Mouse (Mus musculus): ENCODE measurements around the gene Kif5c. TPM values are rescaled to one million over a fixed set of nuclear protein-coding genes. Genes with fewer than 3 reads are reported as not detected.

Gene Kif5c
- total RNA-seq, 2 experiments from 2014 or later = 0.10 to 0.20 TPM

DNA sequence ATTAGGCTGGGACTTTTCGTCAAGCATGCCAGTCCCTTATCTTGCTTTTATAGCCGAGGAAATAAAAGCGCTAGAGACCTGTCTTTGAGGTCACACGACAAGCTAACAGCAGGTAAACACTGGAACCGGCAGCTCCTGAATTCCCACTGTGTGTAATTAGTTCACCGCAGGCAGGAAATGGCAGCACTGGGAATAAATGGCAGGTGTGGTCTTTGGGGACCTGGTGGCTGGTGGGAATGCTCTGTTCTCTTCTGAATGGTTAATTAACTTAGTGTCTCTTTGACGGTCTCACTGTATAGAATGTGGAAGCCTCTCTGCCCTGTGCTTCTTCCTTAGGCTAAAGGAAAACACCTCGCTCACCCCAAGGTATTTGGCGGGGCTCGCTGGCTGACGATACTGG is 192.3 kb downstream of the Kif5c start:
- no peak for DNase-seq
- intact Hi-C loops (cut with DNase I) = no loop called here
- TF ChIP-seq CTCF (IDR thresholded peaks at IDR 0.05) = no peak
- Histone ChIP-seq H3K27ac (no peak overlapping the region), H3K4me3 (no peak overlapping the region)

DNA sequence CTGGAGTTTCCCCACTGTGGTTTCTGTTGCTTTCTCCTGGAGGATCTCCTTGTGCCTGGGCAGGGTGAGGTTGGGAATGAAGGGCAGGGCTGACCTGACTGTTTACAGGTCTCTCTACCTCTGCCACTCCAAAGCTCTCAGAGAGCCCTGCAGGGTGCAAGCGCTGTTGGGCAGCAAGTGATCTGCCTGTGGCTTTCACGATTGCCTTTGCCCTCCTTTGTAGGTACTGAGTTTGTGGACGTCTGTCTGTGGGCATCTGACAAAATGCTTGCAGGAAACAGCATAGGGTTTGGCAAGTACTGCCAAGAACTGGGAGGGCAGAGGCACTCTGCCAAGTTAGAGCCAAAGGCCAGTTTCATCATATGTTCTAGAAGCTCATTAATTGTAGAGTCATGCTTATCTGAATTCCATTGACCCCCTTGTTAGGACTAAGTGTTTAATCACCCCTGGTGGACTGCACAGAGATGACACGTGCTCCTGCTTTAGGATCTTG is 192.8 kb downstream of the Kif5c start:
- H3K4me3 ChIP-seq = no peak overlapping the region
- H3K27ac ChIP-seq = no peak overlapping the region
- no peak for DNase-seq
- TF ChIP-seq CTCF (IDR thresholded peaks at IDR 0.05) = no peak
- intact Hi-C loops (cut with DNase I) = no loop called here

DNA sequence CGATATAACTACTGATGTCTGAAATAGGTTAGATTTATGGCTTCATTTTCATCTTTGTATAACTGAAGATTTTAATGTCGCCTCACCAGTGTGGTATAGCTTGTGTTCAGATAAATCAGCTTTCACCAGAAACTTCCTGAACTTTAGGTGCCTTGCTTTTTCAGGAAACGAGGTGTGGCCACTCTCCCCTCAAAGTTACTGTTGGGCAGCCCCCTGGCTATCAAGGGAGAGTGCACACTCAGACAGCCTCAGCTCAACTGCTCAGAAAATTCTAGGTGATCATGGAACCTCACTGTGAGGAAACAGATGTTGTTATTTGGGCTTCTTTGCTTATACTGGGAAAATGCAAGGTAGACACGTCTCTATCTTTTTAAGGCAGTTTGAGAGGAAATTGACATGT is 194.1 kb downstream of the Kif5c start:
- no peak overlapping the region for H3K27ac ChIP-seq
- intact Hi-C loops (cut with DNase I) = no loop called here
- TF ChIP-seq CTCF (IDR thresholded peaks at IDR 0.05) = no peak
- DNase-seq = no peak
- H3K4me3 ChIP-seq = no peak overlapping the region

DNA sequence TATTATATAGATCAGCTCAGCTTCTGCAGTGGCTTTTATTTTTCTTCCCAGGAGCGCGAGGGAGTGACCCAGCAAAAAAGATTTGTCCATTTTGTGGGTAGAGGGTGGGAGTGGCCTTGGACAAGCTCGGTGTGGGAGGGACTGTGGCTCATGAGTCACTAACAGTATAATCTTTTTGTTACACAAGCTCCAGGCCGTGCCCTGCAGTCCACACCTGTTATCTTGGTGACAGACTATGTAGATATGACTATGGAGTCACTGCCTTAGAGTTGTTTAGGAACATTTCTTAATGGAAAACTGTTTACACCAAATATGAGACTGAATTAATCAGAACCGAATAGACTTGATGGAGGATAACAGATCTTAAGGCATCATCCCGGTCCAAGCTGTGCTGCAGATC is 194.9 kb downstream of the Kif5c start:
- Histone ChIP-seq H3K27ac (no peak overlapping the region), H3K4me3 (no peak overlapping the region)
- no peak for DNase-seq
- intact Hi-C loops (cut with DNase I) = no loop called here
- TF ChIP-seq CTCF (IDR thresholded peaks at IDR 0.05) = no peak

DNA sequence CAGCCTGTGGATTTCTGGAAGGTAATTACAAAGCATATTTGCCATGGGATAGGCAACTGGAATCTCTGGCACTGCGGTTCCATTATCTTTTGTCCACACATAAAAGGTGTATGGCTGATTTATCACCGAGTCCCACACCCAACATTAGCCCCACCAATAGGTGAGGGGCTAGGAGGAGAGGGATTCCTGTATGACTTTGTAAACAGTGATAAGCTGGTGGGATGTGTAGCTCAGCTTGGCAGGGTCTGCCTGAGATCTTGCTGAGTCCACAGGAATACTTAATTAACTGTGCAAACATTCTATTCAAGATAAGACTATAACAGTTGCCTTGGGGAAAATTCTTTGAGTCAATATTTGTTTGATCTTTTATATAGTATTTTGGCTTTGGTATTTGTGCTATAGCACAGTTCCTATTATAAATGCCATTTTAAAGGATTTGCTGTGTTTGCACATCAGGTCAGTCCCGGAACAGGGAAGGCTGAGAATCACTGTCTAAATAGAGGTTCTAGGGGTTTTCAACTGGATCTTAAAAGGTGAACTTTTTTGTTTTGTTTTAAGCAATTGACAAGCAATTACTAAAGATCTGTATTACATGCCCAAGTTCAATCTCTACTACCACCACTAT is 196.7 kb downstream of the Kif5c start:
- no peak overlapping the region for H3K27ac ChIP-seq
- TF ChIP-seq CTCF (IDR thresholded peaks at IDR 0.05) = no peak
- DNase-seq = no peak
- intact Hi-C loops (cut with DNase I) = no loop called here
- H3K4me3 ChIP-seq = no peak overlapping the region

DNA sequence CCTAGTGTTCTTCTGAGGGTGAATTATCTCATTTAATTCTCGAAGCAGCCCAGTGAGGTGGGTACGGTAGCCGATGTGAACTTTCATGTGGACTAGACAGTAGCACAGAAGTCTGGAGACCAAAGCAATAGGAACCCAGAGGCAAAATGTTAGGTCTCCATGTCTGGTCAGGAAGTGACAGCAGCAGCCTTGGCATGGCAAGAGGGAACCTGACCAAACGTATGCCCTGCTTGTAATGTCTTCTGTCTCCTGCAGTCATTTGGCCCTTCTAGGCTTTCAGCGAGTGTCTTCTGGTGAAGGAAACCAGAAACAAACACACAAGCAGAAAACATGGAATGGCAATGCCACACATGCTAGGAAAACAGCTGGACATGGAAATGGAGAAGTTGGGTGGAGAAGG is 197.5 kb downstream of the Kif5c start:
- no peak for TF ChIP-seq CTCF (IDR thresholded peaks at IDR 0.05)
- DNase-seq = no peak
- no peak overlapping the region for H3K27ac ChIP-seq
- intact Hi-C loops (cut with DNase I) = no loop called here
- no peak overlapping the region for H3K4me3 ChIP-seq

DNA sequence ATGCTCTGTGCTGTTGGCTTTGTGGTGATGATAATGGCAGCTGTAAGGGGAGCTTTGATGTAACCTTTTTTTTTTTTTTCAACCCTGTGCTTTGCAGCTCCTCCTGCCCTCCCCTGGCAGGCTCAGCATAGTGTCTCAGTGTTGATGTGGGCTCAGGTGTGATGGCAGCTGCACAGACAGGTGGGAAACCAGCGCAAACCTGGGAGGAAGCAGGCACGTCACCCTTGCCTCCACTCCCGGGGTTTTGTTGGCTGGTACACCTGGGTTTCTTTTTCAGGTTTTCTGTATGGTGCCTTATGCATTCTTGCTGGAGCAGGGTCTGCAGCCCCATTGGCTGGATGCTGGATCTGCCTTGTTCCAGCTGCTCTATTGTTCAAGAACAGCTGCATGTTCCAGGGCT is 198.1 kb downstream of the Kif5c start:
- intact Hi-C loops (cut with DNase I) = no loop called here
- H3K4me3 ChIP-seq = no peak overlapping the region
- DNase-seq = no peak
- TF ChIP-seq CTCF (IDR thresholded peaks at IDR 0.05) = no peak
- H3K27ac ChIP-seq = no peak overlapping the region

DNA sequence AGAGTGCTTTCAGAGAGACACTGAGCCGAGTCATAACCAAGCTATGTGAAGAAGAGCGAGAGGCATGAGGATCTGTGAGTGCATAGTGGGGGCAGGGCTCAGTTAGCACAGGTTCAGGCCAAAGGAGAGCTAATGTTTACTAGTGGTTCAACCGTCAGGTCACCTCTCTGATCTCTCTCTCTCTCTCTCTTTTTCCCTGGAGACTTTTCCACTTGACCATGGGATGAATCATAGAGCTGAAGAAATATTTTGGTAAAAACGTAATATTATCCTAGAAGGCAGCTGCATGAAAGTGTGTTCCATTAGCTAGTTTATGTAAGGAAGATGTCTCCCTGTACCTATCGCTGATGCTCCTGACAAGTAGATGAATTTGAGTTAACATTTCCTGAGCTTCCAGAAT is 199.0 kb downstream of the Kif5c start:
- intact Hi-C loops (cut with DNase I) = no loop called here

DNA sequence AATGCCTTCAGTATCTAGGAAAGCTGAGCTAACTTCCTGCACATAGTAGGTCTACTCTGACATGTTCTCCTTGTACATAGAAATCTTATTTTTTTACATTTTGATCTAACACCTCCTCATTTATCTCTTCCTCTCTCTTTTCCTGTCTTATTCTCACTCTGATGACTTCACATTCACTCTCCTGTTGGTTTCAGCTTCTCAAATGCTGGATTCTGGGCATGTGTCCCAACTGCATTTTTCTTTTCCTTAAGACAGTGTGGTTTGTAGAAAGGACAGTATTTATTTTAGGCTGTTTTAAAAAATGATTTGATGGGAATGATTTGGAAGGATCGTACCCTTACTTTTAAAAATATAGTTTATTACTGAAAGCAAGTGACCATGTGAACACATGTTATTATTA is 203.2 kb downstream of the Kif5c start:
- no peak for DNase-seq
- no peak for TF ChIP-seq CTCF (IDR thresholded peaks at IDR 0.05)
- Histone ChIP-seq H3K4me3 (no peak overlapping the region), H3K27ac (no peak overlapping the region)
- intact Hi-C loops (cut with DNase I) = no loop called here

More for the DNA sequence above, 199.0 kb downstream of the Kif5c start:
- no peak for TF ChIP-seq CTCF (IDR thresholded peaks at IDR 0.05)
- no peak overlapping the region for H3K27ac ChIP-seq
- no peak overlapping the region for H3K4me3 ChIP-seq
- DNase-seq = no peak

Other genes with a start within 250 kb of the Kif5c start
- 10 to 100 TPM; 14.1 to 17.1 TPM for gene Epc2, start 167.8 kb upstream of the Kif5c start, total RNA-seq (2021)
- gene Lypd6b, start 168.4 kb downstream of the Kif5c start, total RNA-seq (2021) = not detected